Mouse (Mus musculus) stomach, postnatal 0 days (tissue): ENCODE results near the gene Zfand3. TPM values are rescaled to one million over a fixed set of nuclear protein-coding genes. Genes with fewer than 3 reads are reported as not detected.

Experiments used
- ATAC-seq: fragments of 200-750 bp; cut with Nextera tagmentation; 2 replicates; pipeline ENCODE4 v1.8.0; 2017; ENCODE audit not compliant: low FRiP score, low TSS enrichment
- DNase-seq: peaks from one replicate; pipeline ENCODE4 v3.0.0-alpha.2; 2016; ENCODE audit warnings: low spot score
- H3K27ac ChIP-seq: fragments of 300-500 bp; sonication (generic); replicated peaks from 2 replicates; pipeline ENCODE4 v1.5.1; 2014; ENCODE audit warnings: mild to moderate bottlenecking, control low read depth
- H3K27me3 ChIP-seq: fragments of 300-500 bp; sonication (generic); 2 replicates; pipeline ENCODE4 v1.6.1; 2014; ENCODE audit warnings: low read length; ENCODE audit not compliant: control insufficient read depth, insufficient read depth
- H3K36me3 ChIP-seq: fragments of 300-500 bp; sonication (generic); 2 replicates; pipeline ENCODE4 v1.6.1; 2014; ENCODE audit warnings: low read length, mixed read lengths; ENCODE audit not compliant: control insufficient read depth, insufficient read depth
- H3K4me1 ChIP-seq: fragments of 300-500 bp; sonication (generic); replicated peaks from 2 replicates; pipeline ENCODE4 v1.6.1; 2014; ENCODE audit warnings: antibody characterized with exemption; ENCODE audit not compliant: control insufficient read depth, insufficient read depth
- H3K4me2 ChIP-seq: fragments of 300-500 bp; sonication (generic); replicated peaks from 2 replicates; pipeline ENCODE4 v1.6.1; 2014; ENCODE audit warnings: low read depth, mild to moderate bottlenecking, control low read depth, moderate library complexity
- H3K4me3 ChIP-seq: fragments of 300-500 bp; sonication (generic); 2 replicates; pipeline ENCODE4 v1.5.1; 2014; ENCODE audit warnings: low read depth, low read length, control low read depth
- H3K9ac ChIP-seq: fragments of 300-500 bp; sonication (generic); 2 replicates; pipeline ENCODE4 v1.6.1; 2014; ENCODE audit warnings: mild to moderate bottlenecking, low read length, control low read depth, mixed read lengths
- H3K9me3 ChIP-seq: fragments of 300-500 bp; sonication (generic); 2 replicates; pipeline ENCODE4 v1.6.1; 2016; ENCODE audit warnings: low read length; ENCODE audit not compliant: control insufficient read depth
- CTCF ChIP-seq: IDR thresholded peaks from 2 replicates; pipeline ENCODE4 v1.5.1; 2016; ENCODE audit warnings: antibody characterized with exemption, low read depth, mild to moderate bottlenecking, moderate library complexity
- EP300 ChIP-seq: optimal IDR thresholded peaks from 2 replicates; pipeline ENCODE3; 2016; ENCODE audit warnings: antibody characterized with exemption
- WGBS: fragments of 180-500 bp; shearing (Covaris S2); extraction: QIAGEN DNeasy Blood & Tissue Kit; methylation state at CpG from one replicate; pipeline ENCODE4 v1.1.7; 2014; 5-methylcytosine and 5-hydroxymethylcytosine counted together
- polyA plus RNA-seq: library from polyadenylated mRNA; unstranded; fragments of >200 nt; fragmentation: Nextera tagmentation; extraction: Ambion mirVana; gene quantifications from 2 replicates; pipeline ENCODE4 v1.2.1, GENCODE M21; 2015

Gene Zfand3
- polyA plus RNA-seq, 1 experiment from 2014 or later, result 35.5 TPM

GRCm38 (mm10) chr17:30188031-30188981 lies 183.8 kb downstream of the Zfand3 start:
- Histone ChIP-seq H3K9me3 (no peaks in the 10 kb centered on the region), H3K36me3 (peaks cover 6% of the 10 kb centered on the region; the same call in 1 of the 2 replicates), H3K4me2 (no peak overlapping the region), H3K4me3 (no peak overlapping the region), H3K4me1 (0 out of 2 replicates have a peak, but pooled peaks cover 4% of the 10 kb centered on the region), H3K9ac (no peak overlapping the region), H3K27ac (no peak overlapping the region), H3K27me3 (no peaks in the 10 kb centered on the region)
- no peak for TF ChIP-seq EP300
- TF ChIP-seq CTCF, result no peak
- DNase-seq (peak; percentile 17), ATAC-seq (no peak)
- WGBS, result 34% methylated on average over 20 of the region's 20 CpGs

- no peak for ATAC-seq
- H3K4me3 ChIP-seq, result no peak overlapping the region
- peaks cover 6% of the 10 kb centered on the region; the same call in 1 of the 2 replicates for H3K36me3 ChIP-seq
These were observed 186.6 kb downstream of the Zfand3 start for GRCm38 (mm10) chr17:30191097-30191640.

GRCm38 (mm10) chr17:30192416-30193005 lies 188.0 kb downstream of the Zfand3 start:
- no peak for TF ChIP-seq EP300
- no peak for TF ChIP-seq CTCF
- Histone ChIP-seq H3K27ac (no peak overlapping the region), H3K4me1 (0 out of 2 replicates have a peak, but pooled peaks cover 7% of the 10 kb centered on the region), H3K9me3 (no peaks in the 10 kb centered on the region), H3K4me2 (no peak overlapping the region), H3K4me3 (no peak overlapping the region), H3K9ac (no peak overlapping the region), H3K27me3 (no peaks in the 10 kb centered on the region), H3K36me3 (peaks cover 6% of the 10 kb centered on the region; the same call in 1 of the 2 replicates)
- ATAC-seq (no peak), DNase-seq (peak; percentile 13)
- WGBS, result 87% methylated on average over 26 of the region's 26 CpGs

More at GRCm38 (mm10) chr17:30191097-30191640, 186.6 kb downstream of the Zfand3 start:
- Histone ChIP-seq H3K27me3 (no peaks in the 10 kb centered on the region), H3K4me2 (no peak overlapping the region), H3K9ac (no peak overlapping the region), H3K4me1 (0 out of 2 replicates have a peak, but pooled peaks cover 4% of the 10 kb centered on the region), H3K9me3 (no peaks in the 10 kb centered on the region), H3K27ac (no peak overlapping the region)
- WGBS, result 70% methylated on average over 11 of the region's 11 CpGs
- TF ChIP-seq CTCF (no peak), EP300 (no peak)
- DNase-seq, result peak; percentile 11

- no peak overlapping the region for H3K4me2 ChIP-seq
- H3K9me3 ChIP-seq, result no peaks in the 10 kb centered on the region
- 0 out of 2 replicates have a peak, but pooled peaks cover 6% of the 10 kb centered on the region for H3K4me1 ChIP-seq
- peaks cover 6% of the 10 kb centered on the region; the same call in 1 of the 2 replicates for H3K36me3 ChIP-seq
- H3K4me3 ChIP-seq, result no peak overlapping the region
- H3K27ac ChIP-seq, result no peak overlapping the region
- DNase-seq (no peak), ATAC-seq (no peak)
- H3K9ac ChIP-seq, result no peak overlapping the region
- TF ChIP-seq CTCF (no peak), EP300 (no peak)
- H3K27me3 ChIP-seq, result no peaks in the 10 kb centered on the region
- WGBS, result 67% methylated on average over 2 of the region's 2 CpGs
These were observed 189.1 kb downstream of the Zfand3 start for GRCm38 (mm10) chr17:30193615-30194014.

GRCm38 (mm10) chr17:30194091-30194490 lies 189.6 kb downstream of the Zfand3 start:
- WGBS, result 54% methylated on average over 3 of the region's 3 CpGs
- H3K27ac ChIP-seq, result no peak overlapping the region
- H3K4me3 ChIP-seq, result no peak overlapping the region
- no peaks in the 10 kb centered on the region for H3K9me3 ChIP-seq
- peaks cover 6% of the 10 kb centered on the region; the same call in 1 of the 2 replicates for H3K36me3 ChIP-seq
- DNase-seq (no peak), ATAC-seq (no peak)
- H3K4me2 ChIP-seq, result no peak overlapping the region
- H3K9ac ChIP-seq, result no peak overlapping the region
- TF ChIP-seq CTCF (no peak), EP300 (no peak)
- H3K4me1 ChIP-seq, result 0 out of 2 replicates have a peak, but pooled peaks cover 6% of the 10 kb centered on the region
- no peaks in the 10 kb centered on the region for H3K27me3 ChIP-seq
